Mouse (Mus musculus) forebrain, embryonic 15.5 days (tissue): ENCODE data around the gene A630095E13Rik. TPM values are rescaled to one million over a fixed set of nuclear protein-coding genes. Genes with fewer than 3 reads are reported as not detected.
"Not testable (repeated sequence)": the region's sequence is repeated elsewhere in the genome, so short reads cannot be mapped to it uniquely, and the experiment has no call there.

Source experiments
- ATAC-seq: fragments of 200-750 bp; cut with Nextera tagmentation; replicated peaks from 2 replicates; pipeline ENCODE4 v1.8.0; 2017; ENCODE audit warnings: mild to moderate bottlenecking, moderate TSS enrichment, moderate library complexity
- H3K27ac ChIP-seq: fragments of 300-500 bp; sonication (generic); replicated peaks from 2 replicates; pipeline ENCODE4 v1.5.1; 2015; ENCODE audit warnings: mild to moderate bottlenecking, inconsistent platforms
- H3K27me3 ChIP-seq: fragments of 300-500 bp; sonication (generic); 2 replicates; pipeline ENCODE4 v1.6.1; 2015; ENCODE audit warnings: inconsistent platforms
- H3K36me3 ChIP-seq: fragments of 300-500 bp; sonication (generic); 2 replicates; pipeline ENCODE4 v1.6.1; 2015; ENCODE audit warnings: mild to moderate bottlenecking, inconsistent platforms
- H3K4me1 ChIP-seq: fragments of 300-500 bp; sonication (generic); 2 replicates; pipeline ENCODE4 v1.6.1; 2015; ENCODE audit warnings: inconsistent platforms
- H3K4me2 ChIP-seq: fragments of 300-500 bp; sonication (generic); replicated peaks from 2 replicates; pipeline ENCODE4 v1.6.1; 2015; ENCODE audit warnings: mild to moderate bottlenecking, inconsistent platforms
- H3K4me3 ChIP-seq: fragments of 300-500 bp; sonication (generic); 2 replicates; pipeline ENCODE4 v1.5.1; 2015; ENCODE audit warnings: mild to moderate bottlenecking, inconsistent platforms
- H3K9ac ChIP-seq: fragments of 300-500 bp; sonication (generic); replicated peaks from 2 replicates; pipeline ENCODE4 v1.6.1; 2015; ENCODE audit warnings: mild to moderate bottlenecking, inconsistent platforms
- H3K9me3 ChIP-seq: fragments of 300-500 bp; sonication (generic); 2 replicates; pipeline ENCODE4 v1.6.1; 2016; ENCODE audit warnings: inconsistent platforms
- WGBS: fragments of 180-500 bp; shearing (Covaris S2); methylation state at CpG from one replicate; pipeline ENCODE4 v1.1.7; 2015; ENCODE audit warnings: mixed read lengths; 5-methylcytosine and 5-hydroxymethylcytosine counted together
- polyA plus RNA-seq: library from polyadenylated mRNA; unstranded; fragments of >200 nt; fragmentation: Nextera tagmentation; extraction: Ambion mirVana; gene quantifications from 2 replicates; pipeline ENCODE4 v1.2.1, GENCODE M21; 2015

Gene A630095E13Rik
- polyA plus RNA-seq = not detected in 2 replicates

- H3K4me1 ChIP-seq, H3K36me3 ChIP-seq, H3K27ac ChIP-seq, H3K4me3 ChIP-seq, H3K9me3 ChIP-seq, H3K27me3 ChIP-seq, H3K4me2 ChIP-seq, ATAC-seq, H3K9ac ChIP-seq: not testable (repeated sequence)
- WGBS = 62% methylated on average over 3 of the region's 3 CpGs
These were observed at the start of gene A630095E13Rik for GRCm38 (mm10) chr9:36643276-36643675. TSS of gene A630095E13Rik (minus strand) at chr9:36643376.

GRCm38 (mm10) chr9:36692920-36693319, 49.7 kb upstream of the A630095E13Rik start, which contains the start of gene Acrv1:
TSS of gene Acrv1 (plus strand) at chr9:36693220.
- Histone ChIP-seq H3K4me1 (no peaks in the 10 kb centered on the region), H3K9ac (no peak within 1 kb of the TSS), H3K36me3 (no peaks in the 10 kb centered on the region), H3K27me3 (no peaks in the 10 kb centered on the region), H3K9me3 (no peaks in the 10 kb centered on the region), H3K27ac (no peak within 1 kb of the TSS), H3K4me3 (no peak within 1 kb of the TSS), H3K4me2 (no peak within 1 kb of the TSS)
- WGBS = 78% methylated on average over 1 of the region's 1 CpGs
- ATAC-seq = no peak

- ATAC-seq = no peak
- Histone ChIP-seq H3K4me1 (no peaks in the 10 kb centered on the region), H3K9me3 (no peaks in the 10 kb centered on the region), H3K4me3 (no peak overlapping the region), H3K27me3 (no peaks in the 10 kb centered on the region), H3K27ac (no peak overlapping the region), H3K36me3 (no peaks in the 10 kb centered on the region), H3K4me2 (no peak overlapping the region), H3K9ac (no peak overlapping the region)
These were observed 44.2 kb upstream of the A630095E13Rik start for GRCm38 (mm10) chr9:36687329-36687728.

GRCm38 (mm10) chr9:36681424-36681823, 38.2 kb upstream of the A630095E13Rik start:
- ATAC-seq = no peak
- Histone ChIP-seq H3K27me3 (no peaks in the 10 kb centered on the region), H3K36me3 (no peaks in the 10 kb centered on the region), H3K27ac (no peak overlapping the region), H3K4me3 (no peak overlapping the region), H3K9me3 (no peaks in the 10 kb centered on the region), H3K4me1 (no peaks in the 10 kb centered on the region), H3K9ac (no peak overlapping the region), H3K4me2 (no peak overlapping the region)
- WGBS = 71% methylated on average over 2 of the region's 2 CpGs

Other genes with a start within 250 kb of the A630095E13Rik start
- not detected in 2 replicates for gene Gm7257, start 211.5 kb downstream of the A630095E13Rik start, polyA plus RNA-seq
- gene Gm9513, start 167.7 kb downstream of the A630095E13Rik start, polyA plus RNA-seq = not detected in 2 replicates
- gene Gm5615, start 101.4 kb downstream of the A630095E13Rik start, polyA plus RNA-seq = not detected in 2 replicates
- gene Gm17689, start 60.7 kb downstream of the A630095E13Rik start, polyA plus RNA-seq = not detected in 2 replicates
- gene Acrv1, start 49.8 kb upstream of the A630095E13Rik start, polyA plus RNA-seq = not detected in 2 replicates
- 18.7 and 19.1 TPM in 2 replicates for gene Chek1, start 83.7 kb upstream of the A630095E13Rik start, polyA plus RNA-seq
- gene Stt3a, start 124.3 kb upstream of the A630095E13Rik start, polyA plus RNA-seq = 102 and 106 TPM in 2 replicates
- gene Ei24, start 154.0 kb upstream of the A630095E13Rik start, polyA plus RNA-seq = 117 and 126 TPM in 2 replicates
- 671 and 696 TPM in 2 replicates for gene Fez1, start 178.5 kb upstream of the A630095E13Rik start, polyA plus RNA-seq